Mouse (Mus musculus) thymus, adult 2 months (tissue): ENCODE measurements around the gene Podn.

Experiments used
- CTCF ChIP-seq: fragments of 200-500 bp; IDR thresholded peaks from 2 replicates; pipeline ENCODE4 v1.5.1; 2012; ENCODE audit warnings: mild to moderate bottlenecking, control low read depth, low read length, moderate library complexity, borderline replicate concordance; ENCODE audit not compliant: control insufficient read depth, poor library complexity, insufficient read depth; ENCODE audit errors: extremely low read depth
- POLR2A ChIP-seq: fragments of 200-500 bp; IDR thresholded peaks from 2 replicates; pipeline ENCODE4 v1.6.1; 2012; ENCODE audit warnings: mild to moderate bottlenecking, low read length, control low read depth, moderate library complexity; ENCODE audit not compliant: control insufficient read depth, poor library complexity, insufficient read depth; ENCODE audit errors: extremely low read depth

GRCm38 (mm10) chr4:108060774-108061173 is 35.5 kb downstream of the Podn start:
- TF ChIP-seq POLR2A (no peak), CTCF (no peak)
